Mouse (Mus musculus): Measurements from ENCODE around the gene Anapc2.

DNA sequence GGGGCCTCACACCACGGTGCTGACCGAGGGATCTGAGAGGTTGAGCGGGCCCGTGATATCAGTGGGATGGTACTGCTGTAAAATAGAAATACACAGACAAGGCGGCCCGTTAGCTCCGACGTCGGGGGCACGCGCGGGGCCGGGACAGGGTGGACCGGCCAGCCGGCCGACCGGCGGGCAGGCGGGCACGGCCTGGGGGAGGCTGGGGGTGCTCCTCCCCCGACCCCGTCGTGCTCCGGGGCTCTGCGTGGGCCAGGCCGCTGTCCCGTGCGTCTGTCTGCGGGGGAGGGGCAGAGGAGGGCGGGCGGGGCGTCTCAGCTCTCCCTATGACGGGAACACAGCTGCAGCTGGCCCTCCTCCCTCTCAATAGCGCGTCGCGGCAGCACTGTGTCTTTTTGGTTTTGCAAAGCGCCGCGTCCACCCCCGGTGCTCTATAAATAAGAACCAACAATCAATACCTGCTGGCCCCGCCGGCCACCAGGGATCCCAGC, 19.8 kb downstream of the Anapc2 start:
- no peak for TF ChIP-seq GATA1 (IDR thresholded peaks at IDR 0.05; ENCODE audit: low read length)
- no peak for TF ChIP-seq TAL1 (IDR thresholded peaks at IDR 0.05; ENCODE audit: low read length)

Measured in erythroblast, embryonic 14.5 days (primary cell).